Mouse (Mus musculus) olfactory bulb, adult 2 months (tissue): ENCODE data around the gene 1700019D03Rik.

ENCODE experiments used
- CTCF ChIP-seq: fragments of 200-500 bp; IDR thresholded peaks from 2 replicates; pipeline ENCODE4 v1.5.1; 2012; ENCODE audit warnings: low read depth, mild to moderate bottlenecking, low read length, moderate library complexity; ENCODE audit not compliant: insufficient read depth
- POLR2A ChIP-seq: fragments of 200-500 bp; IDR thresholded peaks from 2 replicates; pipeline ENCODE4 v1.6.1; 2012; ENCODE audit warnings: mild to moderate bottlenecking, low read depth, low read length, moderate library complexity; ENCODE audit not compliant: insufficient read depth

GRCm38 (mm10) chr1:53020079-53020478 is at the start of gene 1700019D03Rik:
- TF ChIP-seq POLR2A (no peak), CTCF (no peak)
